Mouse (Mus musculus) liver, adult 2 months (tissue): ENCODE measurements around the gene Kcnj8.

ENCODE experiments used
- CTCF ChIP-seq: fragments of 200-500 bp; IDR thresholded peaks from 2 replicates; pipeline ENCODE4 v1.5.1; 2011; ENCODE audit warnings: low read depth, low read length, control low read depth
- POLR2A ChIP-seq: fragments of 200-500 bp; IDR thresholded peaks from 2 replicates; pipeline ENCODE4 v1.6.1; 2011; ENCODE audit warnings: low read length, control low read depth; ENCODE audit not compliant: insufficient read depth; ENCODE audit errors: extremely low read depth

DNA sequence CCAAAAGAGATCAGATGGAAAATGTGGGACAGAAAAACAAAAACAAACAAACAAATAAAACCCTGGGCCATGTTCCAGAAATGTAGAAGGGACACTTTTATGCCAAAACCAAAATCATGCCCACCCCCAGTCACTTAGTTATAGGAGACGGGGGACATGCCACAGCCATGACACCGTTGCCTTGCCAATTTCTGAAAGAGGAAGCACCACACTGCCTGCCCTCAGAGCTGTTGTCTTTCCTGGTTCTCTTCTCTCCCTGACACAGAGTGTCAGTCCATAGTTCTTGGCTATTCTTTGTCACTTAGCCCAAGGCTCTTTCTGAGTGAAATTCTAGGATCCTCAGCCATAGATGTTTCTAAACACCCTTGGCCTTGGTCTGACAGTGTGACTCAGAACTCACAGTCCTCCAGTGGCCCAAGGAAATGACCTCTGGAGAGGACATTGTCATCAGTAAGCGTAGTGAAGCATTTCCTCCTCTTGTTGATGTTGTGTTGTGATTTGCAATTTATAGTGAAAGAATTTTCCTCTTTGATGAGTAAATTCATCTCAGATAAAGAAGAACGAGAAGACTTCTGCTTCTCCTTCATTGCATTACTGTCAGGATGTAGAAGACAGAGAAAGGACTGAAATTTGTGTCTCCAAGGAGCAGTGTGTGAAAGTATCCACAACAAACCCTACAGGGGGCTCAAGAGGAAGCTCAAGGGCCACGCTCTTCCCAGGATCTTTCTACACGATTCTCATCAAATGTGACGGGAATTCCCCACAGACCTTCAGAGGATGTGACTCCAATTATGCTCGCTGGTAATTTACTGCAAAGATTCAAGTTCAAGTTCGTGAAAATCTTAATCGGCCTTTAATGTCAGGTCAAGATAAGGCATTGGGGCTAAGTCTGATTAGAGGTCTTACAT lies 12.4 kb downstream of the Kcnj8 start:
- TF ChIP-seq POLR2A (no peak), CTCF (no peak)
